Mouse (Mus musculus) heart, postnatal 4 days (tissue): ENCODE results near the gene Tagln. TPM values are rescaled to one million over a fixed set of nuclear protein-coding genes. Genes with fewer than 3 reads are reported as not detected.
A peak's percentile ranks its signal among the peaks of the same experiment; 100 is the strongest.

Source experiments
- DNase-seq: peaks from one replicate; pipeline ENCODE4 v3.0.0; 2021
- microRNA-seq, 2 experiments: library from miRNA; unstranded; fragments of <30 nt; microRNA quantifications; one replicate each; pipeline ENCODE4 v1.2.0; 2021 to 2022
- total RNA-seq, 2 experiments: library from RNA; stranded (reverse); gene quantifications; 2 replicates each; pipeline ENCODE4 v1.2.3; 2021

Tagln gene
- total RNA-seq, 2 experiments from 2014 or later, result 111 to 124 TPM

- DNase-seq, result peak; percentile 56
Measured at GRCm38 (mm10) chr9:45905811-45906237, 30.0 kb downstream of the Tagln start.

- DNase-seq, result no peak
Measured at GRCm38 (mm10) chr9:45905196-45905595, 30.7 kb downstream of the Tagln start.

- DNase-seq, result no peak
Measured at GRCm38 (mm10) chr9:45893681-45894080, 42.2 kb downstream of the Tagln start.

Small RNA genes within 50 kb of the gene (microRNA-seq; reads per million reads assigned to microRNA genes)
- 0.35 to 0.61 reads per million in 2 experiments for gene Mir7087

Other genes with a start within 250 kb of the Tagln start
- gene Cep164, start 107.4 kb downstream of the Tagln start, total RNA-seq, result 10 to 100 TPM; 13.9 to 15.7 TPM
- gene Bace1, start 97.5 kb downstream of the Tagln start, total RNA-seq, result 10 to 100 TPM; 38.3 to 41.3 TPM
- gene Pcsk7, start 29.6 kb downstream of the Tagln start, total RNA-seq, result 10 to 100 TPM; 20.6 to 25.2 TPM
- 10 to 100 TPM; 36.3 to 39.4 TPM for gene Rnf214, start 29.1 kb downstream of the Tagln start, total RNA-seq
- 10 to 100 TPM; 57.1 to 67.0 TPM for gene Sidt2, start 19.2 kb upstream of the Tagln start, total RNA-seq
- 100 to 1,000 TPM; 104 TPM for gene Pafah1b2, start 76.6 kb upstream of the Tagln start, total RNA-seq
- 10 to 100 TPM; 64.6 to 66.9 TPM for gene Sik3, start 76.8 kb upstream of the Tagln start, total RNA-seq